Mouse (Mus musculus) spleen, postnatal 4 days (tissue): ENCODE results near the gene Hpcal1.
"Not testable (repeated sequence)": the region's sequence is repeated elsewhere in the genome, so short reads cannot be mapped to it uniquely, and the experiment has no call there.

Experiments
- DNase-seq, 2 experiments: peaks; one replicate each; pipeline ENCODE4 v3.0.0; 2022; ENCODE audit warnings: low spot score in 2 of 2

The Hpcal1 gene

GRCm38 (mm10) chr12:17740226-17740625, 49.6 kb downstream of the Hpcal1 start:
- DNase-seq = no peak

GRCm38 (mm10) chr12:17741637-17742364, 51.1 kb downstream of the Hpcal1 start:
- no peak for DNase-seq

GRCm38 (mm10) chr12:17742571-17743321, 52.1 kb downstream of the Hpcal1 start:
- DNase-seq = no peak

- DNase-seq = no peak
Measured at GRCm38 (mm10) chr12:17745431-17745830, 54.8 kb downstream of the Hpcal1 start.

DNA sequence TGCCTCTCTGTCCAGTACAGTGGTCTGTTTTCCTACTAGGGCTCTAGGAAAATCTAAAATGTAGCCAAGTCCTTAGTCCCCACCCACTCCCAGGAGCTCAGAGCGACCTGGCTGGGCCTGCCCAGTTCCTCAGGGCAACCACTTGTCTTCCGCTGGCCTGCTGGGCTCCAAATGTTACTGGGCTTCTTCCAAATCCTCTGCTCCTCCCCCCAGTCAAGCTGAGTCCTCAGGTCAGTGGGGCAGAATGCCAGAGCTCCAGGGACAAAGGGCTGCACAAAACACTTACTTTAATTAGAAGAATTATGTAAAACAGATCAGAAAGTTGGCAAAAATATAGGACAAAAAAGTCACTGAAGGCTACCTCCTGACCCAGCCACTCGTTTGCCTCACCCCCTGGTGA, 56.1 kb downstream of the Hpcal1 start:
- no peak for DNase-seq

DNA sequence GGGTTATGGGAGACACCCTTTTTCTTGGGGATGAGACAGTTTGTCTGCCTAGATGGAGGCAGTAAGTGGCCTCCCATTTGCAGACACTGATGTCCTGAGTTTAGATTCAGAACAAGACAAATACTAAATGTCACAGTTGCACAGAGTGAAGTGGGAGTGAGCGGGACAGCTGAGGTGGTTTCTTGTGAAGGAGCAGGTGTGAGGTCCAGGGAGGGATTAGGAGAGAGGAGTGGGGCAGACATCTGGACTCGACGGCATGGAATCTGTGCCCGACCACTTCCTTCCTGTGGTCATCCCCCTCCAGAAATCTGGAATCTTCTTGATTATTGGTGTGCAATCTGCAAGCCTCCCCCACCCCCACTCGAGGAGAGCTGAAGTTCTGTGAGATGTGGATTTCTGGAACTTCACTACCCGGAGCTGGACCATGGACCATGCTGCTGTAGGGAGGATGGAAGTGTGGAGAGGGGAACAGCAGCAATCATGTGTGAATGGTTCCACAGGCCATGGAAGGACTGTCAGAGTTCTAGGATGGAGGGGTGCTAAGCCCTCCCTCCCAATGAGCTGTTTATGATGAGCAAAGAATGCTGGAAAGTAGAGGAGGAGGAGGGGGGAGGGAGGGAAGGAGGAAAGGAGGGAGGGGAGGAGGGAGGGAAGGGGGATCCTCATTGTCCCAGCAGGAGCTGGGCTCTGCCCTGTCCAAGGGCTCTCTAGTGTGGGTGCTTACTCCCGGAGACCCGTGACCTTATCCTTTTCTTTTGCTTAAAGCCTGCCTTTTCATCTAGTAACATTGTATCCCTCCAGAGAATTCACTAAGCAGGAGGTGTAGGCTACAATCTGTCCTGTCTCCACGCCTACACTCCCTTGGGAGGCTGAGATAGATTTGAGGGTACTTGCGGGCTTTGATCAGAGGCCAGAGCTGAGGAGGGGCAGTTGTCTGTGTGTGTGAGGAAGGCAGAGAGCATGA, 56.8 kb downstream of the Hpcal1 start:
- no peak for DNase-seq

- DNase-seq = no peak
Measured at GRCm38 (mm10) chr12:17748155-17748529, 57.5 kb downstream of the Hpcal1 start.

- DNase-seq = no peak
Measured at GRCm38 (mm10) chr12:17749784-17750183, 59.1 kb downstream of the Hpcal1 start.

DNA sequence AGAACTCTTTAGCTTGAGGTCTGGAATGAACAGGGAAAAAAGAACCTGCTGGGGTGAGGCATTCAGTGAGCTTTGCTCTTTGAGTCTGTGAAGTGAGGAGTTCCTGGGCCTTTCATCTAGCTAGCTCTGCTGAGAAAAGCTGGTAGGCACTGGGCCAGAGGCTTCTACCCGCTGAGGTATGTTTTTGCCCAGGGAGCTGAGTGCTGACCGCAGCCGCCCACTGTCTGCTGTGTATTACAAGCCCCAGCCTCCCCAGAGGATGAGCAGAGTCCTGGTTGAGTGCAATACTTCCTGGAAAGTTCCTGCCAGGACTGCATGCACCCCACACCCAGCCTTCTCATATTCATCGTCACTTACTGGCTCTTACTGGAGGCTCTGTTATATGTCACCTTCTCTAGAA, 59.8 kb downstream of the Hpcal1 start:
- DNase-seq = no peak

GRCm38 (mm10) chr12:17752828-17753227, 62.2 kb downstream of the Hpcal1 start:
- no peak for DNase-seq

GRCm38 (mm10) chr12:17754771-17755170, 64.1 kb downstream of the Hpcal1 start:
- no peak for DNase-seq

DNA sequence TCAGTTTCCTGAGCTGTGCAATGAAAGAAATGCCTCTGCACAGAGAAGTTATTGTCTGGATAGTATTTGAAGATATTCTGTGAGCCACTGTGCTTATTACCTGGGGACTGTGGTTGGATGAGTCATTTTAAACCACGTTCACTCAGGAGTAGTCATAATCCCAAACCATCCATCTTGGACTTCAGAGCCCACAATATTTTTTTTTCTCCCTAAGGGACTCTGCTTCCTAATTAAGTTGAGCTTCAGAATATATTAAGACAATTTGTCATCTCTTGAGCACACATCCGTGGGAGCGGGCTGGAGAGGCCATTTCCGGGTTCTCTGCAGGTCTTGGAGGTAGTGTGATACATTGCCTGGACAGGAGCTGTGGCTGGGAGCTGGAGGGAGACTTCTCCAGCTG, 66.2 kb downstream of the Hpcal1 start:
- DNase-seq = no peak

GRCm38 (mm10) chr12:17762286-17762933, 71.8 kb downstream of the Hpcal1 start:
- peak in 1 of 2 experiments; percentile 40 for DNase-seq

- DNase-seq = peak in 1 of 2 experiments; percentile 34
Measured at GRCm38 (mm10) chr12:17763054-17763453, 72.4 kb downstream of the Hpcal1 start.

DNA sequence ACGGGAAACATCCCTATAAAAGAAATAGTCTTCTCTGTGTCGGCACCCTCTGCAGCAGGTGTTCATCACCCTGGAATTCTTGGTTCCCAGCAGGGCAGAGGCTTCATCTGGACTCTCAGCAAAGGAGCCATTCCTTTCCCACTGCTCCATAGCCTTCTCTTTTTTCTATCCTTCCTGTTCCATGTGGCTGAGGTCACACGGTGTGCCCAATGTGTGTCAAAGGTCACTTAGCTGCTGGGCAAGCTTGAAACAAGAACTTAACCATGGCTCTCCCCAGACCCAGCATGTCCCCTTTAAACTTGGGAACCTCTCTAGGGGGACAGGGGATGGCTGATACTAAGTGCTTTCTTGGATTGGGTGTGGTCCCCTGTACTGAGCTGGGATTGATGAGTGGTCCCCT, 73.3 kb downstream of the Hpcal1 start:
- DNase-seq = peak in 1 of 2 experiments; percentile 38

DNA sequence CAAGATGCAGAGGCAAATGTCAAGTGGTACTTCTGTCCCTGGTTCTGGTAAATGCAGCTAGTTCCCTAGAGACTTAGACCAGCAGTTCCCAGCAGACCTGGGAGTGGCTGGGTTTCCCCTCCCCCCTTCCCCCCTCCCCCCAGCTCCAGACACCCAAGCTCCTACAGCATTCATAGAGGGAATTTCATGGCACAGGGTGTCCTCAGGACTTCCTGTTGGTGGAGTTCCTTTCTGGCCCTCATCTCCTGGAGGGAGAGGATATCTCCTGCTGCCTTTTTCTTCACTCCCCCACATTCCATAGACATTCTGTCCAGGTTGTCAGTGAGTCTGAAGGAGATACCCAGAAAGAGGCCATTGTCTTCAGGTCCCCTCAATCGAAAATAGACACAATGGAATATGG, 76.9 kb downstream of the Hpcal1 start:
- not testable (repeated sequence) for DNase-seq

GRCm38 (mm10) chr12:17769476-17770172, 79.0 kb downstream of the Hpcal1 start:
- DNase-seq = no peak

GRCm38 (mm10) chr12:17770538-17770937, 79.9 kb downstream of the Hpcal1 start:
- no peak for DNase-seq

DNA sequence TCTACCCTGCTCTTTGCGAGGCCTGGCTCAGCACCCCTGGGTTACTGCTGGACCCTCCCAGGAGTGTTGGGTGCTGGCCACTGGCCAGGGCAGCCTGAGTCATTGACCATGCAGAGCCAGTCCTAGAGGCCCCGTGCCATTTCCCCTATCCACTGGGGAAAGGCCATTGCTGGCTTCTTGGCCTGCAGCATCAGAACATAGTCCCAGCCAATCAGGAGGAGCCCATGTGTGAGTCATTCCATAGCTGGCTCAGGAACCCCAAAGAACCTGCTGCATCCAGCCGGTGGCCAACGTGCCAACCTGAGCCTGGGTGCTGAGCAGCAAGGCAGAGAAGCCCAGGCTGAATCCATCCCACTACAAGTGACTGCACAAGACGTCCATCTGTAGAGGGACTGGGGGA, 83.1 kb downstream of the Hpcal1 start:
- not testable (repeated sequence) for DNase-seq

GRCm38 (mm10) chr12:17774842-17775241, 84.2 kb downstream of the Hpcal1 start:
- DNase-seq = not testable (repeated sequence)

- DNase-seq = no peak
Measured at GRCm38 (mm10) chr12:17778320-17778719, 87.7 kb downstream of the Hpcal1 start.
